Mouse (Mus musculus): Measurements from ENCODE around the gene BC030500. TPM values are rescaled to one million over a fixed set of nuclear protein-coding genes. Genes with fewer than 3 reads are reported as not detected.

BC030500 gene
- not detected in 2 replicates for polyA plus RNA-seq (2012; ENCODE audit: low replicate concordance)

GRCm38 (mm10) chr8:58911677-58912076 lies at the start of gene BC030500:
TSS of gene BC030500 (plus strand) at chr8:58911755.

GRCm38 (mm10) chr8:58912196-58912839 lies 763 bp downstream of the BC030500 start, which contains the start of gene Galntl6:
TSS of gene Galntl6 (minus strand) at chr8:58912640.

Other genes starting within 250 kb of the BC030500 start
- not detected in 2 replicates for gene Galntl6, start 885 bp downstream of the BC030500 start, polyA plus RNA-seq (2012; ENCODE audit: low replicate concordance)